Mouse (Mus musculus): ENCODE results near the gene Pip5k1b. TPM values are rescaled to one million over a fixed set of nuclear protein-coding genes. Genes with fewer than 3 reads are reported as not detected.

Pip5k1b gene
- total RNA-seq, 2 experiments from 2014 or later: 18.7 to 20.1 TPM

GRCm38 (mm10) chr19:24476461-24476860 lies 79.2 kb downstream of the Pip5k1b start:
- DNase-seq: peak; percentile 48 to 58

DNA sequence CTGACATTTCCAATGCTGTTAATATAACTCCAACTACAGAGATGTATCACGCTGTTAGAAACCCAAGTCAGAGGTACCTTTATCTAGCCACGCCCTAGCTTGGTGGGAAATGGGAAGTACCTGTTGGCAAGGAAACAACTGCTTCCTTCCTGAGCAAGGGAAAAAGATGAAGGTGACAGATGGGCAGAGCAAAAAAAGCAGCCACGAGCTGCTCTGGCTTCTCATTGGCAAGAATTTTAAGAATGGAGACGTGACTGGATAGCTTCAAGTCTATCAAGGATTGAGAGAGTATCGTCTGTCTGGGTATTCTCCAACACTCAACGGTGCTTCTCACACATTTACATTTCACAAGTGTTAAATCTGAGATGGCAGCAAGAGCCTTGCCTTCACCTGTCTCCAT lies 80.4 kb downstream of the Pip5k1b start:
- no peak for DNase-seq

DNA sequence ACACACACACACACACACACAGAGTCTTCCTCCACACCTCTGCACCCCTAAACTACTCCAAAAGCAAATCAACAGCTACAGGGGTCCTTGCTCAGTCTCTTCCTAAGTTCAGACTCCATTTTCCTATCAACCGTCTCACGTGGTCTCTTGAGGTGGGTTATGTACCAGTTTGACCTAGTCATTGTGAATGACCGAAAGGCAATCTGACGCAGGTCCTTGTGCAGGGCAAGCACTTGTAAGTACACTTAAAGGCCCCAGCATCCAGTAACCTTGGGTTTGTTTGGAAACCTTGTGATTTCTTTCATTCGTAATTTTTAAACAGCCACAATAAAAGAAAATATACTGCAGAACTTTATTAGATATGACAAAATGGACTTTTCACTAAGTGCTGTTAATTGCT lies 83.2 kb downstream of the Pip5k1b start:
- no peak for DNase-seq

GRCm38 (mm10) chr19:24471538-24471937 lies 84.1 kb downstream of the Pip5k1b start:
- DNase-seq: no peak

GRCm38 (mm10) chr19:24469216-24469615 lies 86.5 kb downstream of the Pip5k1b start:
- no peak for DNase-seq

DNA sequence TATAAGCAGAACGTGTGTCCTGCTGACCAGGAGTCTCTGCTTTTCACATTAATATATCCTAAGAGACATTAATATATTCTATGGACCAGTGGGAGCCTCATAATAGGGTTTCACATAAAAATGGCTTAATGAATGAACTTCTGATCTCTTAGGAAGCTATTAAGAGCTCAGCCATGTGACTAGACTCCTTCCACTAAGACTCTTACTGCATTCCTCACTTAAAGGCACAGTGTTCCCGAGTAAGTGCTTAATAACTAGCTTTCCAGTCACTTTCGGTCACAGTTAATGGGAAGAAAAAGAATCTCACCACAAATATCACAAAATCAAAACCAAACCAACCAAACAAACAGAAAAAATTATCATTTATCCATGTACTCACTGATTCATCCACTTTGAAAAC lies 87.1 kb downstream of the Pip5k1b start:
- DNase-seq: no peak

- no peak for DNase-seq
Observed at GRCm38 (mm10) chr19:24463011-24463410, 92.7 kb downstream of the Pip5k1b start.

GRCm38 (mm10) chr19:24456591-24457231 lies 99.0 kb downstream of the Pip5k1b start:
- DNase-seq: peak in 1 of 2 experiments; percentile 8

- DNase-seq: peak; percentile 16 to 28
Observed at GRCm38 (mm10) chr19:24455249-24455960, 100.3 kb downstream of the Pip5k1b start.

GRCm38 (mm10) chr19:24454451-24454850 lies 101.2 kb downstream of the Pip5k1b start:
- DNase-seq: no peak

DNA sequence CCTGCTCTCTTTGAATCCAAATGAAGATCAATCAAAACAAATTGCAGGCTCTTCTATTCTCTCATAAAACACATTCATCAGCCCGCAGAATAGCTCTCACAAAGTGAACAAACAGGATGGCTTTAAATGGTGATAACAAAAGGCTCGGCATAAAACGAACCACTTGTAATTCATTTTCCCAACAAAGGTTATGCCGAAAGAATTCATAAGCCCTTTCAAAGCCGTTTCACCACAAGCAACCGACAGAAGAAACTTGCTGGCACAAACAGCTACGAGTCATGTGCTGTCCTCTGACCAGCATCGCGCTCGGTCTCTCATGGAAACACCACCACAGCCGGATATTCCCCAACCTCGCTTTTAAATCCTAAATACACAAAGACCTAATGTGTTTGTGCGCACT lies 102.3 kb downstream of the Pip5k1b start:
- DNase-seq: peak in 1 of 2 experiments; percentile 16

GRCm38 (mm10) chr19:24452441-24452898 lies 103.2 kb downstream of the Pip5k1b start:
- DNase-seq: peak in 1 of 2 experiments; percentile 38

DNA sequence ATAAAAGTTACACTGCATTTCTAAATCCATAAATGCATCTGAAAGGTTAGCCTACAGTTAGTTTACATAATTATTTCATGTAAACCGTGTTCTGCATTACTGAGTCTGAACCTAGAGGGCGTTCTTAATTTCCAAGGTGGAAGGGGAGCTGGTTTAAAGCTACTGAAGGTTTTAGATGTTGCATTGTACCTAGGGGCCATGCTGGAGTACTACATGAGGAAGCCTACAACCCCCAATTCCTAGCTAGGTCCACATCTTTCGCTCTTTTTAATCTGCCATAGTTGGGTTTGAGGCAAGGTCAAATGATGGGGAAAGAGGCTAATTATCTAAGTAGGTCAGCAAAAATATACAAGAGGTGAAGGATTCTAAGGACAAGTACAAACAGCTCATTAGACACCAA lies 104.0 kb downstream of the Pip5k1b start:
- DNase-seq: no peak

- no peak for DNase-seq
Observed at GRCm38 (mm10) chr19:24450740-24451139, 104.9 kb downstream of the Pip5k1b start.

DNA sequence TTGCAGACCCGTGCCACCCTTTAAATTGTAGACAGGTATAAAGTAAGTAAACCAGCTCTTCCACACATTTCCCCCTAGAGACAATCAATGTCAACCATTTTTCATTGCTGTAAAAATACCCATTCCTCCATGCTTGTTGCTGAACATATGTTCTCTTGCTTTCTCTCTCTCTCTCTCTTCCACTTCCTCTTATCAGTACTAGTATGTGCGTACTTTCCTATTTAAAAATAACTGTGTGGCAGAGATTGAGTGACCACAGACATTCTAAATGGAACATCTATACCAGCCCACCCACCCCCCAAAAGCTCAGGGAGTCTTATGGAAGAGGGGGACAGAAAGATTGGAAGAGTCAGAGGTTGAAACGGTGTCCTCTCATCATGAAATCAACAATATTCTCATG lies 111.3 kb downstream of the Pip5k1b start:
- DNase-seq: no peak

GRCm38 (mm10) chr19:24439715-24440114 lies 116.0 kb downstream of the Pip5k1b start:
- no peak for DNase-seq

- DNase-seq: no peak
Observed at GRCm38 (mm10) chr19:24434291-24434690, 121.4 kb downstream of the Pip5k1b start.

GRCm38 (mm10) chr19:24432447-24432846 lies 123.2 kb downstream of the Pip5k1b start:
- DNase-seq: no peak

GRCm38 (mm10) chr19:24431381-24431780 lies 124.3 kb downstream of the Pip5k1b start:
- DNase-seq: no peak

DNA sequence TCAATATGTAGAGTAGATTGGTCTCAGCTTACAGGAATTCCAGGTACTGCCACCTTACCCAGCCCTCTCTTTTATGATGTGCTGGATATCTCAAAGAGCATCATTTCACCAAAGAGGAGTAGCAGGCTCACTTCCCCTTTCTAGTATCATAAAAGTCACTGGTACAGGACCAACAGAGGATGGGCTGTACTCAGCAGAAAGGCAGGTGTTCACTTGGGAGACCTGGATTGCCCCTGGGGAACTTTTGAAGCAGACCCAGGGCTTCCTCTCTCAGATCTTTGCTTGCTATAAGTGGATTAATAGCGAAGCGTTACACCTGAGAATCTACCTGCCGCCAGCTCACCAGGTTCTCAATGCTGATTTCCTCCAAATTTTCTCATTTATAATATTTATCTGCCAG lies 127.7 kb downstream of the Pip5k1b start:
- DNase-seq: no peak

- no peak for DNase-seq
Observed at GRCm38 (mm10) chr19:24427258-24427657, 128.4 kb downstream of the Pip5k1b start.

DNA sequence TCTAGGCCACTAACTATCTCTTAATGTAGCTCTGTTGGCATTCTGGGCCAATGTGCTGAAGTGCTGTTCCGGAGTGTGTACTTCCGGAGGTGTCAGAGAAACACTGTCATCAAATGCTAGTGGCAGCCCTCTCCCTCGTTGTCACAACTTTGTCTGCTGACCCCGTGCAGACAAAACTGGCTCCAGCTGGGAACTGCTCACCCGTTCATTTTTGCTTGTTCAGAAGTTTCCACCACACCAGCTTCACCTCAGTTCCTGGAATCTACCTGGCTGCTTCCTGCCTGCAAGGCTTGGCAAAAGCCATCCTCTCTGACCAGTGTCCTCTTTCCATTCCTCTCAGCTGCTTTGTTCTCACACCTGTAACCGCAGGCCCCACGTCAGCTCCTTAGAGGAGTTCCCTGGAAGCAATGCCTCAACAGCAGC lies 128.9 kb downstream of the Pip5k1b start:
- DNase-seq: no peak

DNA sequence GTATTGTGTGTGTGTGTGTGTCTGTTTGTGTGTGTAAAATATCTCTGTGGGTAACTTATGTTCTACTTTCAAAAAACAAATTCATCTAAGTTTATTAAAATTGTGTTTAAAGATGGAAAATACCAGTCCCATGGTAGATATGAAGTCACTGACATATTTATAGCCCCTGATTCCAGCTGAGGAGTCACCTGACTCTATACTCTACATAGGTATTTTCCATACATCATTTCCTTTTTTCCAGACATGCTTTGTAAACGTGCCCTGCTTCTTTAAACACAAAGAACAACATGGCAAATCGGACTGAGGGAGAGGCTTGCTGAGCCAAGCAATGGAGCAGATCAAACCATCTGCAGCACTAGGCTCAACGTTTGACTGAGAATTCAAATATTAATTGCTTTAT lies 137.6 kb downstream of the Pip5k1b start:
- no peak for DNase-seq

DNA sequence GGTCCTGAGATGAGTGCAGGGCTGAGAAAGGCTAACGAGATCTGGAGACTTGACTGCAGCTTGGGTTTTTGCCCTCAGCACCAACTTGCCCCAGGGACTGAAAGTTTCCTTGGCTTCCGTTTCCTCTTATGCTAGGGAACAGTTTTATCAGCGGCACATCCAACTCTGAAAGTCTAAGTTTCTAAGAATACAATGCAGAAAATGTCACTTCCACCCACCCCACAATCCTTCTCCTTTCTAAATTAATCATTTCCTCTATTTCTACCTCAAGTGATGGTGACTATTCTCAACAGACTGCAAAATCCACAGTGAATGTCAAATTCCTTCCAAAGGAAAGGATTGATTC lies 138.0 kb downstream of the Pip5k1b start:
- DNase-seq: no peak
